Mouse (Mus musculus): ENCODE measurements at regions not wholly inside any gene's neighbourhood (a gene's known extent, or its start where the extent isn't known, plus 50 kb on each side); places are given as distances from the start of the nearest gene placed in this dataset.
"Not testable (repeated sequence)": the region's sequence is repeated elsewhere in the genome, so short reads cannot be mapped to it uniquely, and the experiment has no call there.

DNA sequence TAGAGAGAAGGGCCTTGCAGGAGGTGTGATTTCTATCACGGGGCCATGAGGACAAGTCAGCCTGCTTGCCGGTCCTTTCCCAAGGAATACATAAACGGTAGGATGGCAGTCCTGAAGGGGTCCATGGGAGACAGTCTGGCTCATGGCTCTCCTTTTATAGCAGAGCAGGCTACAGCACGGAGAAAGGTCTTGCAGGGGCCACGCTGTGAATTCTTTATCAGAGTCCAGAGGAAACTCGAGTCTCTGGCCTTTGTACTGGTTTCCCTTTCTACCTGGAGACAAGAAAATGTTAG is 1984.0 kb downstream of the 4930444P10Rik start:
- DNase-seq: no peak

DNA sequence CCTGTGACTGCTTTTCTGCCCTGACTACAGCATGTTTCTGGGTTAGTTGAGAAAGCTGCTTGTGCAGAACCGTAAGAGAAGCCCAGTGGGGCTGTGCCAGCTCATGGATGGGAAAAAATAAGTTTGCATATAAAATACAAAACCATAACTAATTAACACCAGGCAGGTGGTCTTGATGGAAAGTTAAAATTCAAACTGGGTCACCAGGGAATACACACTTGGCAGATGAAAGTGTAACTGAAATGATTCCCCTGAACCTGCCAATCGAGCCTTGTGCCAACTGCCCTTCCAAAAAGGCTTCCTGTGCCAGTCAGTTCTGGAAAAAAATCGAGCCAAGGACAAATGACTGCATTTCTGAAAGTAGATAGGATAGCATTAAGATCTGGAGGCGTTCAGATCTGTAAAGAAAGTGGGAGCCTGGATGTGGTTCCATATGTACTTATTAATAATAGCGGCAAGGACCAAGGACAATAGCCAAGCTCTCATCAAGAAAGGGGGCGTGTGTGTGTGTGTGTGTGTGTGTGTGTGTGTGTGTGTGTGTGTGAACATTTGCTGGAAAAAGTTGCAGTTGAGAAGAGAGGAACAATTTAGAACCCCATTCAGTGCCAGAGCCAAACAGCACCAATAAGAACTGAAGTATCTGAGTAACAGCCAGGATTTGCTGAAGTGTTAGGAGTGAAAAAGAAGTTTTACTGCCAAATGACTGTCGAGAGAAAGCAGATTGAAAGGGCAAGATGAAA is 1984.5 kb downstream of the 4930444P10Rik start:
- peak; percentile 3 for DNase-seq

DNA sequence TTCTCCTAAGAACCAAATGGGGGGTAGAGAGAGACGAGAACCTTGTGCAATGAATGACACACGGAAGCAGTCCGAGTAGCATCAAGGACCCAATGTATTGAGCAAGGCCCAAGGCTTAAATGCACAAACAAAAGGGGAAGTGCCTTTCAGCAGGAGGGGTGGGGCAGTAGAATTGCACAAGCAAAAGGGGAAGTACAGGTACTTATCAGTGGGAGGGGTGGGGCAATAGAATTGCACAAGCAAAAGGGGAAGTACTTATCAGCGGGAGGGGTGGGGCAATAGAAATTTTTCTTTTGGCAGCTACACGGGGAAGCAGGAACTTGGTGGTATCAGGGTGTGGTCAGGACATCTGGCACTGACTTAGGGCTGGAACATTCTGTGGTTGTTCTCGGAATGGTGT is 1987.6 kb downstream of the 4930444P10Rik start:
- DNase-seq: not testable (repeated sequence)

DNA sequence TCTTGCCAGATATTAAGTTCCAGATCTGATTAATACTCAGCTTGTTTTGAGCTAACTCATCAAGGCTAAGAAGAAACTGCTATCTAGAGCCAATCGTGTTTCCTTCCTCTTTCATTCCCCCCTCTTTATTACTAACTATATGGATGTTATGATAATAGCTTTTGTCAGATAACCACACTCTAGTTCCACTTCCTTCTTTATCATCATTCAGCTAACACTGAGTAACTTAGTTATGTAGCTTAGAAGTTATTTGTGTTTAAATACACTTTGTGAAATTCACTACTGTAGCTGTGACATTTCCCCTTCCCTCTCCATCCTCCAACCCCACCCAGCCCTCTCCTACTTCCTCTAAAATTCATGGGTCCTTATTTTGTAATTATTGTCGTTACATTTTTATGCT is 1988.6 kb downstream of the 4930444P10Rik start:
- no peak for DNase-seq

DNA sequence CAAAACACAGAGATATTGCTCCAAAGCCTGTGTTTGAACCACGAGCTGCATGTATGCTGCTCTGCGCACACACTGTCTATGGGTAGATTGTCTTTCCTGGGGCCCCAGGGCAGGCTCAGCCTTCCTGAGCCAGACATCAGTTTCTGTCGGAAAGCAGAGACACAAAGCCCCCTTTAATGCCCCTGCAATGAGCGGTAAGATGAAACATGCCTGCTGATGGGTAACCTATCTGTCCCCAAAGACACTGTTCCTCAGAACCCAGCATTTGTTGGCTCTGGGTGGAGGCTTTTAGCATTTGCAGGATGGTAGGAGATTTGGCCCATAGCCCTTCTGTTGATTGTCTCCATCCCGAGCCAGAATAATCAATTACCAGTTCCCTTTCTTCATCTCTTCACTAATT is 1994.1 kb downstream of the 4930444P10Rik start:
- DNase-seq: no peak

DNA sequence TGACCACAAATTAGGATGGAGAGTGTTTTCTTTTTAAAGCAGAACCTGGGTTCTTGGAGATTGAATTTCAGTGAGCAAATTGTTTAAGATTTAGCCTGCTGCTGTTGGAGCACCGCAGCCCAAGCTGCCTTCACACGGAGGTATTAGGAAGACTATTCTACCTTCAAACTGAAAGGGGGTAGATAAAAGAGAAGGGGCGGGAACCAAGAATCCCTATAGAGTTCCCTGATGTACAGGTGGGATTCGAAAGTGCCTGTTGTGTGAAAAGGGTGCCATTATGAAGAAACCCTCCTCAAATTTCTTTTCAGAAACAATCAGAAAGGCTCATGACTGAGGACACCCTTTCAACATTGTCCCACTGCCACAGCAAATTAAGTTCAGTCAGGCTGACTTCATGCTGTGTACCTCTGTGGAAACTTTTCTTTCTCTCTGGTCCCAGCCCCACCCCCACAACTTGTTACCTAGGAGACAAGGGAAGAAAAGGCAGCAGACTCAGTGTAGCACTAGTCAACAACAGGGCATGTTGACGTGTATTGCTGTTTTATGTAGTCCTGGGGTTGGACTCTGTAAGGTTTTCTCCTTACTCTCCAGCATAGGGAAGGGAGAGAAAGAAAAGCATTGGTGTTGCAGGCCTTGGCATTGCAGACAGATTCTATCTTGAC is 1995.4 kb downstream of the 4930444P10Rik start:
- DNase-seq: no peak

DNA sequence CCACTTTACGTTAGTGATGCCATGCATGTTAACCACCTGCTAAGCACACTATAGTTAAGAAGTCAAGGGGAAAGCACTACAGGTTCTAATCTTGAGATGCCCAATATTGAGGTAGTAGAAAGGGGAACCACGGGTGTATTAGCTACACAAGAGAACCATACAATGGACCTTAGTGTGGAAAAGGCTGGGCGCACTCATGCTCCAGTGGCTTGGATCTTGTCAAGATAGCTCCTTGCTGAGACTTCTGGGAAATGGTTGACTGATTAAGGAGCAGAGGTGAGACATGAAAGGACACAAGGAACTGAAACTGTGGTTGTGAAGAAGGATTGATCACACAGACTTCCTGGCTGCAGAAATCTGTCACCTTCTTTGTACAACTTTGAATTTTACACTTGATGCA is 2028.3 kb downstream of the 4930444P10Rik start:
- no peak for DNase-seq

DNA sequence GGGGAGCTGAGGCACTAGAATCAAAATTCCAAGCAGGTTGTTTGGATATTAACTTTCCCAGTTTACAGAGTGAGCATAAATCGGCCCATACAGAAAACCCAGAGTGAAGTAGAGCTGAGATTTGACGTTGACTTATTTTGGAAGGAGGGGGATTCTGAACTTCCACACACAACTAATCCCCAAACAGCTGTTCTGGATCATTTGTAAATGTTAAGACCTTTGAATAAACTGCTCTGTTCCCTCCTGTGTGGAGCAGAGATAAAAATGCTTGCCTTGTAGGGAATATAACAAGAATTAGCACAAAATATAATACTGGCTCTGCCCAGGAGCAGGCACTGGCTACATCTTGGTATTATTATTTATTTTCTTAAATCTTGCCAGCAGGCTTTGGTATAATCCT is 2057.0 kb downstream of the 4930444P10Rik start:
- no peak for DNase-seq

DNA sequence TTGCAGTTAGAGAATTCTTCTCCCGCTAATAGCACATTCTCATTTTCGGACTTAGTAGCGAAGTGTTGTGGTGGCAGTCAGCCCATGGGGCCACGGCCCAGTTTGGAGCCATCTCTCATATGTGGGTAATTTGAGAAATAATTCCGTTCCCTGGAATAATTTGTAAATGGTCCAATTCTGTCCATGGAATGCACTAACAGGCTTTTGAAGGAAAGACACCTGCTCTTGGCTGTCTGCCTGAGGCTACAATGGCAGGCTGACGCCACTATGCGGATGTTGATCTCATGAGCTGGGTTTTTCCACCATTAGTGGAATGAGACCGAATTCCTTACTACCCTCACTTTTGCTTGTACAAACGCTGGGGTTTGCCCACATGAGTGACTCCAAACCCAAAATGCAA is 2081.6 kb downstream of the 4930444P10Rik start:
- no peak for DNase-seq

DNA sequence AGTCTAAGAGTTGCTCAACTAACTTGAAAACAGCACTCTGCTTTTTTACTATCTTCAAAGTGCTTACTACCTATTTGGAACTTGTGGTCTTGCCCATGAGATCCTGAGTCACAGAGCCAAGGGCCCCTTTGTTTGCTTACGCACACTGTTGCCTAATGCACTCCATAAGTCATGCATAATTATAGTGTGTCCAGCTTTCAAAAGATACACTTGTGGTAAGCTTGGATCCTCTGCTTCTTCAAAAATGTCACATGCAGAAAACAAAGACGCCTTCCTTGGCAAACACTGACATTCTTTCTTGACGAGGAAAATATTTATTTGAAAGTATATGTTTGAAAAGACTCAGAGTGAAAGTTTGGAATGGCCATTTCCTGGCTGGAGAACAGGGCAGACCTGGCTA is 2082.3 kb downstream of the 4930444P10Rik start:
- no peak for DNase-seq

DNA sequence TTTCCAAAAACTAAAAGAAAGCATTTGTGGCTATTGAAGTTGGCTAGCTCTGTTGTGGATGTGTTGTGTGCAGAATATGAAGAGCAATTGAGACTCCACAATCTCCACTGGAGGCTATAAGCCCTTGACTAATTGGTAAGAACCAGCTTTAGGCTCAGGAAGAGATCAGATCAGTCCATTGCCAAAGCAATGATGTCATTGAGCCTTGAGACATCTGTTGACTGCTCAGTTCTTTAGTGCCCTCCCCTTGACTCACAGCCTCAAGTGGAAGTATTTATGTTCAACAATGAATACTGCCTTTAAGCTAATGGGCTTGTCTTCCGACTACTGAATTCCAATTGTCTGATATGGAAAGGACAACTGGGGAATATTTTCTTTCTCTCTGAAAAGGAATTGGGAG is 2090.6 kb downstream of the 4930444P10Rik start:
- no peak for DNase-seq

DNA sequence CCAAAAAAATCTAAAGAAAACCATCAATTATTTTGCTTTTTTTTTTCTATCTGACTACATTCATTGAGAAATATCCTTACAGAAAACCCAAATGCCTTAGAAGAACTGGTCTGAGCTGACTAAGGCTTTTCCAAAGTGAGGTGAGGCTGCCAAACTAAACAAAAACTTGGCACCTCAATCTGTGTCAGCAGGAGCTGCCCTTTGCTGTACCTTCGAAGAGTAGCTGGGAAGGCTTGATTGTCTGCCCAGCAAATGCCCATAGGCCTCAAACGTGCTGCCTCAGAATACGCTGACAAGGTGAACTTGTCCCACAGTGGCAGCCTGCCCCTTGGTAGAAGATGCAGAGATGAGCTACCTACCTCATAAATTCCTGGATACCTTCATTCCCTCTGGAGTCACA is 2091.7 kb downstream of the 4930444P10Rik start:
- DNase-seq: peak; percentile 16

DNA sequence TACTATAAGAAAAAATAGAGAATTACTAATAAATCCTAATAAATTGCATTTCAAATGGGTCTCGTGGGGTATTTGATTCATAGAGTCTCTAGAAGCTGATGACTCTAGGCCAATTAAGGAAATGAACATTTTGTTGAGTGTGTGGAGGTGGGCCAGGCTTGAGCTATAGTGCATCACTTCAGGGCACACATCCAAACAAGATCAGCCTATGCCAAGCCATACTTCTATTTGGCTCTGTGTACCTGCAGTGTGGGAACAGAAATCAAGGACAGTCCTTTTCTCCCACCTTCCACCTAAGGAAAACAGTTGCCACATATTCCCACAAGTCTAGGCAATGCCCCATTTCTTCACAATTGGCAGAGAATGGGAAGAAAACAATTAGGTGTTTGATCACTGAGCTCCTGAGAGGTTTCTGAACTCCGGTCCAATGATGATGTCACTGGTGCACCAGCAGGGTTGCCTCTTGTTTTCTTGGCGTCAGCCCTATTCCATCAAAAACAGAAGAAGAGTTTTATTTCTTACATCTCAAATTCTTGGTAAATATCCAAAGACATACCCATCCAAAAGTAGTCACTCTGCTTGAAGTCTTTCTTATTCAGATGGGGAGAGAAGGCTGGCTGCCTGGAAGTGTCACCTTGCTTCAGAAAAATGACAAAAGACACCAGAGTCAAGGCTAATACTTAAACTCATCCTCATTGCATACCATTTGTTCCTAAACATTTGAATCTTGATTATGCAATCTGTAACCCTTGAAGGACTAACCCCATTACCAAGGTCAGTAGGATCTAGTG is 2092.3 kb downstream of the 4930444P10Rik start:
- peak; percentile 16 for DNase-seq

DNA sequence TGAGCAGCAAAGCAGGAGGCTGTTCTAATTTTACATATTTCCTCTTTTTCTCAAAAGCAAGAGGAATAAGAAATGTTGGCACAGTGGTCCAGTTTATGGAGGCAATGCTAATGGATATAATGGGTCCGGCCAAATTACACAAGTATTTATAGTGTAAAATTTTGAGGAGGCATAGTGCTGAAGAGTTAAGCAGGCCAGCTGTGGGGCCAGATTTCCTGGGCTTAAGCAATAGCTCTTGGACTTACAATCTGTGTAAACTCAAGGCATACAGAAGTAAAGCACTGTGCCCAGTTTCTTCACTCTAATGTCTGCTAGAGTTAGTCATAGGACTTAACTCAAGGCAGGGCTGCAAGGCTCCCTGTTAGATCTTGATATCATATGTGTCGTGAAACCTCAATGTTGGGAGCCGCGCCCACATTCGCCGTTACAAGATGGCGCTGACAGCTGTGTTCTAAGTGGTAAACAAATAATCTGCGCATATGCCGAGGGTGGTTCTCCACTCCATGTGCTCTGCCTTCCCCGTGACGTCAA is 2094.9 kb downstream of the 4930444P10Rik start:
- DNase-seq: no peak

DNA sequence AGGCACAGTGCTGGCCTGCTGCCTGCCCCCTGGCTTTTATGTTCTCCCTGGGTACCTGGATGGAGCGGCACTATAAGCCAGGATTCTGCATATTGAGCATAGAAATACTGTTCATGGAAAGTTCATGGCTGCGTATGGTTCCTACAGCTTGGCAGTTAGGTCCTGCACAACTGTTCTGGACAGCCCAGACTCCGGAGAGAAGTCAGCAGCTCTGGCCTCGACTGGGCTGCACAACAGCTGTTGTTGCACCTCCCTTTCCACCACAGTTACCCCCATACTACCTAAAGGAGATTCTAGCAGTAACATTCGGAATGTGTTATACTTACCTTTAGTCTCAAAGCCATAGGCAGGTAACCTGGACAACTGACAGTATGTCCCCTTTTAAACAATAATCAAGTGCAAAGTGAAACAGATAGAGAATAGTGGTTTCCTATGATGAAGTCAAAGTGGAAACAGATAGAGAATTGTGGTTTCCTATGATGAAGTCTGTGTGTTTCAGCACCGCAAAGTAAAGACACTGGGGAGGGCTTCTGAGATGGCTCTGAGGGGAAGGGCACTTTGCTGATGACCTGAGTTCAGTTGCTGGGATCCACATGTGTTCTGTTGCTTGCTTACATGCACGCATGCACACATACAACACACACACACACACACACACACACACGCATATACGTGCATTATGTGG is 2099.2 kb downstream of the 4930444P10Rik start:
- DNase-seq: no peak

DNA sequence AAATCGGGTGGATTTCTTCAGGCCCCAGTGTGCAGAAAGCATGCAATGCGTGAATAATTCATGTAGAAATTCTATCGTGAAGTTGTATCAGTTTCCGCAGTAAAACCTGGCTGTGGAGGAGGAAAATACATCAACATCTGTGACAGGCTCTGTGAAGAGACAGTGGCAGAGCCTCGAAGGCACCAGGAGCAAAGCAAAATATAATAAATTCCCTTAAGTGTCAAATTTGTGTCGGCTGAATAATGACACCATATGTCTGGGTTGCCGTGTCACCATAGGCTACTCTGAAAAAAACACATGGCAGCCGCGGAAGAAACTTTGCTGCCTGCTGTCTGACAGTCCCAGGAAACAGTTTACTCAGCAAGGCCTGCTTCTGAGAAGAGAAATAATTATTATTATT is 2100.1 kb downstream of the 4930444P10Rik start:
- no peak for DNase-seq

DNA sequence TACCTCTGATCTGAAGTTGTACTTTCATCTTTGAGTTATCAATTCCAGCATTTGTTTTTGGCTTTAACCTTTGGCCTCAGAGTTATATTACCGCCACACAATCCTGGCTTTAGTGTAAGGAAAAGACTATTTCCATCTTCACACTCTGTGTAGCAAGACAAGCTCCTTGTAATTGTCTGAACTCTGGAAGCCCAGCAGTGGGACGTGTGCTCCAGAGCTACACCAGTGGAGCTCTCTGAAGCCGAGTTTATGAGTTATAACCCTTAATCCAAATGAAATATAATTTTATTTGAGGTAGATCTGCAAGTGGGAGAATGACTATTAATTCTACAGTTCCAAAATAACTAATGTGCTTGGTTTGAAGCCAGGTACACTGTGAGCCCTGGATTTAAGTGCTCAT is 2103.8 kb downstream of the 4930444P10Rik start:
- DNase-seq: no peak

DNA sequence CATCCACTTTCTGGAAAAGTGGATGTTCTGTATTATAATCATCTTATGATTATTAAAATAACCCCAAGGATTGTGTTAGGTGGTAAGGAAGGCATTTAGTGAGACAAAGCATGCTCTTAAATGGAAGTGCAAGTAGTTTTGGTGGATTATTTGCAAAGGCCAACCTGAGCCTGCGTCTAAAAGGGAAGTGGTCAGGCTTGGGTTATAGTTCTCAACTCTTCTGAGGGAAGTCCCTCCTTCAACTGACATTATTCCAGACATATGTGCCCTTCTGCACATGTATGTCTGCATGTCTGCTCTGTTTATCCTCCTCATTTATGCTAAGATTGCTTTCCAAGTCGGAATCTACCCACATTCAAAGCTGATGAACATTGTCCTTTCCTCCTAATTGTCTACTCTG is 2108.3 kb downstream of the 4930444P10Rik start:
- no peak for DNase-seq

DNA sequence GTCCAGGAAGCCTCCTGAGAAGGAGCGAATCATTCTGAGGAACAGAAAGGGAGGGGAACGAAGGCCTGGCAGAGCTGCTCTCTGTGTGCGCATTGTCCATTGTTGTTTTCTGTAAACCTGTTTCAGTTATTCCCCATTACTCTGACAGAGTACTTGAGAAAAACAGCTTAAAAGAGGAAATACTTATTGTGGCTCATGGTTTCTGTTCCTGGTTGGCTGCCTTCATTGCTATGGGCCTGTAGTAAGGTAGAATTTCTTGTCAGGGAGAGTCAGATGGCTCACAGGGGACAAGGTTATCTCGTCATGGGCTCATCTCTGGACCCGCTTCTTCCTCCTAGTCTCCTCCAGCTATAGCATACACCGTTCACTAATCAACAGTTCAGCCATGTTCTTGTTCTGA is 2112.9 kb downstream of the 4930444P10Rik start:
- DNase-seq: no peak

DNA sequence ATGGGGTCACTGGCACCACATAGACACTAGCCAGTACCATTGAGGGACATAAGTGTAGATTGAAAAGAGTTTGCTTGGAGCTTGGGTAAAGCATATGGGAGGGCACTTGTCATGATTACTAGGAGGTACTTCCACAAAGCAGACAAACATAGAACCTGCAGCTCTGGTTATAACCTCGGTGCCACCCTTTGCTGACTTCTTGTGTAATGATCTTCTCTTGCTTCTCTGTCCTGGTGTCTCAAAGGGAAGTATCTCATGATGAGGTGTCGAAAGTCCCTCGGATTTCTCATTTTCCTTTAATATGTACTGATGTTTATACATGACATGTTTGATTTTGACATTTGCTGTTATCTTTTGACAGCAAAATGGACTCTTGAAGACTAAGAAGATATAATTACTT is 2114.5 kb downstream of the 4930444P10Rik start:
- DNase-seq: no peak

DNA sequence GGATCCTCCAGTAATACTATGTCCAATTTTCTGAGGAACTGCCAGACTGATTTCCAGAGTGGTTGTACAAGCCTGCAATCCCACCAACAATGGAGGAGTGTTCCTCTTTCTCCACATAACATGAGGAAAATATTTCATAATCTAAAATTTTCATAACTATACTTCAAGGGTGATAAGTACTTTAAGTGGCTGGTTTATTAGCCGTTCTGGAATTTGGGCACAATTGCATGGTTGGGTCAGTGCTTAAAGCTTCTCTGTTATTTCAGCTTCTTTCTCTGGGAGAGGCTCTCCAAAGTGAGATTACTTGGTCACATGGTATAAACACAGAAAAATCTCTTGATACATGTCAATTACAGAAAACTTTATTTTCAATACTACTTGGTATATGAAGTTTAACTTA is 2115.9 kb downstream of the 4930444P10Rik start:
- DNase-seq: no peak

DNA sequence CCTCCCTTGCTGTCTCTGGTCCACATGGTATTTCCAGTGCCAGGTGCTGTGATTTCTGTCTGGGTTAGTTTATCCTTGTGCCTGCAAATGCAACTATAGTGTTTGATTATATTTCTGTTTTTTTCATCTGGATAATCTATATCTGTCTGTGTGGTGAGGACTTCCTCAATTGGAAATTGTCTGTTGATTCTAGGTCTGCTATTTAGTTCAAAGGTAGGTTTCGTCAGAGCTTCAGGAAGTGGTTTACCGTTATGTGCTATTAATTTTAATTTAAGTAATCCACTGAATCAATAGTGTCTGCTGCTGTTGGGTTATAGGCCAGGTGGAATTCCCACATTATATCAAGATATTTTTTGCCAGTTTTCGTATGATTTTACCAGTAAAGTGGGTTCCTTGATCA is 2143.9 kb downstream of the 4930444P10Rik start:
- no peak for DNase-seq

DNA sequence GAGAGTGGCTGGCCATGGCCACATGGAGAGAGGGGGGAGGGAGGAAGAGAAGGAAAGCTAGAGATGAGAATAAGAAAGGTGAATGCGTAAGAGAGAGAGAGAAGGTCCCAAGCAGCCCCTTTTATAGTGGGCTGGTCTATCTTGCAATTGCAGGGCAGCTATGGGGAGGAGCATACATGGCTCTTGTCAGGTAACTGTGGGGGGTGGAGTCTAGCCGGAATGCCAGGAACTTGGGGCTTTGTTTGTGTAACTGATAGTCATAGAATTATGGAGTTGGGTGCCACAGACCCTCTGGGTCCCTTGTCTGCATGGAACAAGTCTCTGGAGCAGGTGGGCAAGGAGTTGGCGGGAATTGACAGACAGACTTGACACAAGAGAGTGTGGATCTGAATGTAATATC is 2151.8 kb downstream of the 4930444P10Rik start:
- no peak for DNase-seq
